Mouse (Mus musculus) embryo, embryonic 10.5 days (tissue): ENCODE data around the gene Pdgfa.

Experiments used
- DNase-seq: peaks from one replicate; pipeline ENCODE4 v3.0.0-alpha.2; 2015; ENCODE audit warnings: low spot score

Gene Pdgfa

DNA sequence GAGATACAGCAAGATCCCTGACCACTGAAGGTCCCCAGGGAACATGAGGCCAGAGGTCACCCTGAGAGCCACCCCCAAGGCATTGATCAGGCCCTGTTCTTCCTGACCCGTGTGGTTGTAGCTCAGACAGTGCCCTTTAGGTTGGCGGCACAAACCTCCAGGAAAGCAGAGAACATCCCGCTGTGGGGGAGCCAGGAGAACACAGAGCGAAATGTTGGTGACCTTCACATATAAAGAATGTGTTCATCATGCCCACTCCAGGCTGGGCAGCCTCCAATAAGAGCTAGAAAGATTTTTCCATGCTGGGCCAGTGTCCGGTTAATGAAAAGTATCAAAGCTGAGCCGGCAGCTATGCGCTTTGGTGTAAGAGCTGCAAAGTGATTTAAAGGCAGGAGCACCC lies 43.2 kb downstream of the Pdgfa start:
- no peak for DNase-seq

DNA sequence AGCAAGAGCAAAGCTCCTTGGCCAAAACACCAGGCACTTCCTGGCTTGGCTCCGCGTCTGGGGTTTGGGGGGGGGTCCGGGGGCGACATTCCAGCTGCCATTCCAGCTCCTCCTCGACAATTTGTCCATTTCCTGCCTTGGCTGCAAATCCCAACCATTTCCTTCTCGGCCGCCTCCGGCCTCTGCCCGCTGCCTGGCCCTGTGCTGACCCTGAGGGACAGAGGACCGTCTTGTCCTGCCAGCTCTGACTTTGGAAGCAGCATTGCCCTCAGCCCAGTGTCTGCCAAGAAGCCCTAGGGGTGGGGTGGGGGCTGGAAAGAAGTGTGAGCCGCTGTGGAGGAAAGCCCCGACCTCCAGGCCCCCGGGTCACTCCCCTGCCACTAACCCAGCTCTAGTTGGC lies 44.2 kb downstream of the Pdgfa start:
- DNase-seq = no peak

DNA sequence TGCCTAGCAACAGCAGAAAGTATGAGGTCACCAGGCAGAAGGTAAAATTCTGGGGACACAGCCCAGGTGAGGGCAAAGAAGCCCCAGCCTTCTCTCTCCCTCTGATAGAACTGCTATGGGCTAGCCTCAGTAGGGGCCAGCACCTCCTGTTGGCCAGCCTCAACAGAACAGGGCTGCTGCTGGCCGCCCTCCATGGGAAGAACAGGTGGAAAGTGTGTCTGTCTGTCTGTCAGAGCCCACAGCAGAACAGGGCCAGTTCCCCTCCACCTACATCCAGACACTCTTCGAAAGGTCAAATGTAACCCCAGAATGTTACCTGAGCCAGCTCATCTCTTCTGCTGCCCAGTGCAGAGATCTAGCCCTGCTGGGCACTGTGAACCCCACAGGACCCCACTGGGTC lies 45.9 kb downstream of the Pdgfa start:
- no peak for DNase-seq

DNA sequence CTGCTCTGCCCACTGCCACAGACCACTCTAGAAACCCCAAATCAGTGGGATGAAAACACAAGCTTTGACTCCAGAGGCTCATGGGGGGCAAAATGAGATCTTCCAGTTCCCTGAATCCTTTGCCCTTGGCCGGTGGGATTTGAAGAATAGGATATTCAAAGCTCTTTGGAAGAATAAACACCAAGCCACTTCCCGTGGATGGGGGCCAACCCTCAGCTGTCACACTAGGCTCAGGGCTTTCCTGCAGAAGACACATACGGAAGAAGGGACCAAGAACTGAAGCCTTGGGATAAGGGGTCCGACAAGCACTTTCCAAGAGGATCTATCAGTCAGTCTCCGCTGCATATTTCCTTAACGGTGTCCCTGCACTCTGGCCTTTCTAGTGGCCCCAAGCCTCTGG lies 48.0 kb downstream of the Pdgfa start:
- no peak for DNase-seq

DNA sequence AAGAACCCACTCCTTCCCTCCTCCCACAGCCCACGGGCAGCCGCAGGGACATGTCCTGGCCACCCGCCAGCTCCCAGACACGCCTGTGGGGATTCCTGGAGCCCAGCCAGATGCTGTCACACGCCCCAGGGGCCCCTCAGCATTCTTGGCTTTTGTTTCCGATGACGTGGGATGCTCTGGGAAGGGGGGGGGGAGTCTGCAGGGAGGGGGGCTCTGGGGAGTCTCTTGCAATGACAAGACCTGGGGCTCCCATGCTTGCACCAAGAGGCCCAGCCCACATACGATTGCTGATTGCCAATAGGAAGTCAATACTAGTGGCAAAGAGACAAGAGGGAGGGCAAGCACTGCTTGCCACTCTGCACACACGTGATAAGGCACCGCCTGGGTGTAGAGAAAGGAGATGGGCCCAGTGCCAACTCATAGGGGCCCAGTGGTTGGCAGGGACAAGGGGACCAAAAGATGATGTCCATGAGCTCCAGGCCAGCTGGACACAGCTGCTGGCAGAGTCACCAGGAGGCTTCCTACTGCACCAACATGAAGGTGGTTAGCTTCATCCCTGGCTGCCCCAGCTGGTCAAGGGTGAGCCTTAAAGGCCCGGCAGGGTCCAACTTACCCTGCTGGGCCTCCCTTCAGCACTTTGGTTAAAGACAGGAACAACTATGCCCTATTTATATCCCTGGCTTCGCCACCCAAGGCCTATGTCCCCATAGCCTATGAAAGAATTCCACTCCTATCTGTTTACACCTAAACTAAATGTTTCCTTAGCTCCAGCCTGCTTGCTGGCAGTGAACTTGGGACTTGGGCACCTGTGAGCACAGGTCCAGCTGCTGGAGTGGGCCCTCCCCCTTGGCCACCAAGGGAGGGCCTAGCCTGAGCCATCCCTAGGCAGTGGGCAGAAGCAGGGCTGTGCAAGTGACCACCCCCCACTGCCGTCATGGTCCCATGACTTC lies 48.9 kb downstream of the Pdgfa start:
- no peak for DNase-seq

DNA sequence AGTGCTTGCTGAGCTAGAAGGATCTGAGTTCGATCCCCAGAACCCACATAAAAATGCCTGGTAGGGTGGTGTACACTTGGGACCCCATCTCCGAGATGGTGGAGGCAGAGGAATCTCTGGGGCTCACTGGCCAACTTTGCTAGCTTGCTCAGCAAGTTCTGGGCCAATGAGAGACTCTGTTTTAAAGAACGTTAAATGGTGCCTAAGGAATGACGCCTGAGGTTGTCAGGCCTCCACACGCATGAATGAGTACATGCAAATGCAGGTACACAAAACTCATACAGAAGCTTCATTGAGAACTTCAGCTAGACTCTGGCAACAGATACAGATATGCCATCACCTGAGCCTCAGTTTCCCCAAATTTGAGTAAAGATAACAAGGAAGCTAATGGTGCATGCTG lies 49.7 kb downstream of the Pdgfa start:
- no peak for DNase-seq

DNA sequence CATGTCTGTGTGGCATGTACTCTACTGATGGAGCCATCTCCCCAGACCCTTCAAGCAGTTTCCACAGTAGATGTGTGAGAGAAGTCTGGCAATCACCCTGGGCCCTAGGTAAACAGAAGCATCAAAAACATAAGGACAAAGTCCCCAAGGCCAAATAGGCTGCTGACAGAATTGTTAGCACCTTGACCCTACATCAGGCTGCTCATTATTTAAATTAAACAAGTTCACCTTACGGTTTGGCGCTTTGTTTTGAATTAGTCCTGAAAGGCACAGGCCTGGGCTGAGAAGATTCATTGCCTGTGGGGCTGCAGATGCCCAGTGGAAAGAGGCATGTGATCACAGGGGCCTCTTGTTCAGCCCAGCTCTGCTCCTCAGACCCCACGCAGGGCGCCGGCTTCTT lies 50.2 kb downstream of the Pdgfa start:
- no peak for DNase-seq

DNA sequence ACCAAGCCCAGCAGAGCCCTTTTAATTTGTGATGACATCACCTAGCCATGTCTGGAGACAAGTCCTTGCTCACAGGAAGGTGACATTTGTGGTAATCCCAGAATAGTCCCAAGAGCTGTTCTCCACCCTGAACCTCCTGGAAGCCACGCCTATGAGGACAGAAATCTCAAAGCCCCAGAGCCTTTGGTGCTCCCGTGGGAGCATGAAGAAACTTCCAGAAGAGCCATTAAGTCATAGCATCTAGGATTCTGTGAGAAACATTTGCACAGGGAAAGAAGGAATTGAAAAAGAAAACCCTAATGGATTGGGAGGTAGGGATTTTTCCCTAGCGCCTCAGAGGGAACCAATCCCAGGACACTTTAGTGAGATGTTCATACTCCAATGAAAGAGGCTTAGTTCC lies 52.2 kb downstream of the Pdgfa start:
- no peak for DNase-seq

DNA sequence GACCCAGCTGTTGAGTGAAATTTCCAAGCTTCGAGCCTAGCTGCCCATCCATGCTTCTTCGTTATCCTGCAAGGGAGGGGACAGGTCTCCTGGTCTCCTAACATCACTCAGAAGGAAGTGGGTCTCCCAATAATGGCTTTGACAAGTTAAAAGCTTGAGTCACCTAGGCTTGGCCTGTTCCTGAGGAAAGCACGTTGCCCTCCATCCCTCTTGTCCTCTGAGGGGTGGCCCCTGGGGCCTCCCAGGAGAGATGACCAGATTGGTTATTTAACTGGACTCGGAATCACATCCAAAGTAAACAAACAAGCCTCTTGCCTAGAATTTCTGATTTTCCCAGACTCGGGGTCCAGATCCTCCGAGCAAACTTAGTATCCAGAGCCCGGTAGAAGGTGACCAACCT lies 52.6 kb downstream of the Pdgfa start:
- no peak for DNase-seq

DNA sequence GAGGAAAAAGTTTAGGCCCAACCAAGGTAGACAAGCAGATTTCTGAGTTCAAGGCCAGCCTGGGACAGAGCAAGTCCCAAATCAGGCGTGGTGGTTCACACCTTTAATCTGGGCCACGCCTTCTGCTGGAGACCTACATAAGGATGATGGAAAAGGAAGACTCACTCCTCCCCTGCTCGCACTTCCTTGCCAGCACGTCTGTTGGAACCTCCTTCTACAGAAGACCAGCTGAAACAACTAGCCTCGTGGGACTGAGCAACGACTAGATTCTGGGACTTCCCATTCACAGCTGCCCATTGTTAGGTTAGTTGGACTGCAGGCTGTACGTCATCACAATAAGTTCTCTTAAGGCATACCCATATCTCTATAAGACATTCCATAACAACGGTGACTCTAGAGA lies 55.3 kb downstream of the Pdgfa start:
- DNase-seq = no peak

DNA sequence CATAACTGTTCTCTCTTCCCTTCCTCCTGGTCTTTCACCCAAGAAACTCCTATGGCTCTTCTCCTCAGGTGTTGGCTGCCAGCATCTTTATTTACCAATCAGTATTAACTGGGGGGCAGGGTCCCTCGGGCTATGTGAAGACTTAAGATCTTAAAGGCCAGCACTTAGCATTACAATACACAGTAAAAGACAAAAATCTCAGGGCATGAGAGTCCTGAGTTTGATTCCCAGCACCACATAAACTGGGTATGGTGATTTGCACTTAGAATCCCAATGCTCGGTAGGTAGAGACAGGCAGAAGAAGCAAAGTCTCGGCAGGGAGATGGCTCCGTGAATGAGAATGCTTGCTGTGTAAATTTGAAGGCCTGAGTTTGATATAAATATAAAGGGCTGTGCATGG lies 56.6 kb downstream of the Pdgfa start:
- DNase-seq = no peak

DNA sequence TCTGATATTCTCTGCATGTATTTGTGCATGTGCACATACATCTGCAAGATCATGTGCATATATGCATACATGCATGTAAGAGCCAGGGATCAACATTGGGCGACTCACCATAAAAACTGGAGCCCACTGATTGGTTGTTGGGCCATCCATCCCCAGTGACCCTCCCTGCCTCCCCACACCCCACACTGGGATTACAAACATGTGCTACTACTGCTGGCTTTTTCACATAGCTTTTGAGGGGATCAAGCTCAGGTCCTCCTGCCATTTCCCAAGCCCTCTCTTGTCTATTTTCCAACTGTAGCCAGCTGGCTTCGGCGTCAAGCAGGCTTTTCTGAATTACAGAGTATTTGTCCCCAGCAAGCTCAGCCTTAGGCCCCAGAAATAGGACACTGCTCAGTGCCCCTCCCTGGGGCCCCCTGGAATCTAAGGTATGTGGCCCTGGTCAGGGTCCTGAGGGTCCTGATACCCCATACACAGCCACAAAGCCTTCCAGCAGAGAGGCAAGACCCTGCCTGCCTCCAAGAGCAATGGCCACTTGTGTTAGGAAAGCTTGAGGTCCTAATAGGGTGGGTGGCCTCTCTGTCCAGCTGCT lies 58.5 kb downstream of the Pdgfa start:
- no peak for DNase-seq

DNA sequence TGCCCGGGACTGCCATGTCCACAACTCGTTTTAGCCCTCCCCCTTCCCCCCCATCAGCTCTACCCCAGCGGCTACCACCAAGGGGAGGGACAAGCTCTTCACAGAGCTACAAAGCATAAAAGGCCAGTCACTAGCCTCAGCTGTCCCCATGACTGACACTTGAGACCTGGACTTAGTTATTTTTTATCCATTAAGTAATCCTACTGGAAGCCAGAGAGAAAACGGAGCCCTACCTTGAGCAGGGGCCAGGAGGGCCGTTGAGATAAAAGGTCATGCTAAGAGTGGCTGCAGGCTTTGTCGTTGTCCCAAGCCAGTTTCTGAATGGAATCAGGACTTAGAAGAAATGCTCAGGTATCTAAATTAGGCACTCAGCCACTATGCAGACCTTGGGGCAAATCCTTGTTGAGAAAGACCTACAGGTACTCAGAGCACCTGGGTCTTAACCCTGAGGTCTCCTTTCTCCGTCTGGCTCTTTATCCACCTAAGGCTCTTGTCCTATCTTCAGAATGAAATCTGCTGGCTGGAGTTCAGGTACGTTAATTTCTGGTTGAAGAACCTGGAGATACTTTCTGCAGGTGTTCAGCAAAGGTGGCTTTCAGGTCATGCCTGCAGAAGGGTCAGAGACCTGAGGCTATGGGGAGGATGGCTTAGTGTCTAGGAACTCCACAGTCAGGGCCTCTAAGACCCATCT lies 60.6 kb downstream of the Pdgfa start:
- no peak for DNase-seq

DNA sequence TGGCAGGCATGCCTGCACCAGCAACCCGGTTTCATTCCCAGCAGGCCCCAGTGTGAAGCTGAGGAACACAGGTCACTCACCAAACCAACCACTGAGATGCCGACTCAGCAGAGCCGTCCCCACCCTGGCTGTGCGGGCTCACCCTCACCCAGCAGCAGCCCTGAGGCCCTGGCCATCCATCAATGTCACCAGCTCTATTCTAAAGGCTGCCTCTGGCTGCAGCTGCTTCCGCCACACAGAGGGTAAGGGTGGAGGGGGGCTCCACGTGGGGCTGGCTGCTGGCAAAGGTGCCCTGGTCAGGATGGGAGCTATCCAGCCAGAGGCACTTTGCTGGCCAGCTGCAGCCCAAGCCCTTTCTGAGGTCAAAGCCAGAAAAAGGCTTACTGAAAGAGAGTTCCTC lies 62.6 kb downstream of the Pdgfa start:
- peak; percentile 55 for DNase-seq

DNA sequence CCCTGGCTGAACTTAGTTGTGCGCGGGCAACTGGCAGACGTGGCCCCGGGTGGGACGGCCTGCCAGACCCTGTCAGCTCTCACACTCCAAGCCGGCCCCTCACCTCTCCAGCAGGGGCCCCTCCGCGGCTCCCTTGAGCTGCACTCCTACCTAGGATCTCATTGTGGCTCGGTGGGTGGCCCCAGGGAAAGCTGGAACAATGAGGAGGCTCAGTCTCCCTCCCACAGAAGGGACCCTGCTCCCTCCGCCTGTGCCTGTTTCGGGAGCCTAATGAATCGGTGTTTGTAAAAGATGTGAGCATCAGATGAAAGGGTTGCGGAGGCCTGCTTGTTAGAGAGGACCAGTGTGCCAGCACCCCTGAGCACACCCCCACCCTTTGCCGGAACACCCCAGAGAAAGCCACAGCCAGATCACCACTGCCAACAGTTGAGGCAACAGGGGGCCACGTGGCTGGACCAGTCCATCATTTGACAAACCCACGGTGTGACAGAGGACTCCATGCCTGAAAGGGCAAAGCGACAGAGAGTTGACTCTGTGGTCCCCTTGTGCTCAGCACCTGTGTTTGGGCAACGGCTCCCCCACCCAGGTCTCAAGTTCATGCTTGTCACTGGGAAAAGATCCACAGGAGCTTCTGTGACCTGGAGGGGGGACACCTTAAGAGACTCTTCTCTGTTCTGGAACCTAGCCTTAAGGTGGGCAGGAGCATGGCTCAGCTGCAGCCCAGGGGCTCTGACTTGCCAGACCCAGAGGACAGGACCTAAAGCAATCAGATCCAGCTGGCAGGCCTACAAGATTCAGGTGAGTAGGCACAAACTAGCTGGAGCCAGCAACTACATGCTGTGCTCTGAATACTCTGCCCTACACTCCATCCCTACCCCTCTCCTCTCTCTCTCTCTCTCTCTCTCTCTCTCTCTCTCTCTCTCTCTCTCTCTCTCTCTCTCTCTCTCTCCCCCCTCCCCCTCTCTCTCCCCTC lies 64.4 kb downstream of the Pdgfa start:
- DNase-seq = peak; percentile 37

DNA sequence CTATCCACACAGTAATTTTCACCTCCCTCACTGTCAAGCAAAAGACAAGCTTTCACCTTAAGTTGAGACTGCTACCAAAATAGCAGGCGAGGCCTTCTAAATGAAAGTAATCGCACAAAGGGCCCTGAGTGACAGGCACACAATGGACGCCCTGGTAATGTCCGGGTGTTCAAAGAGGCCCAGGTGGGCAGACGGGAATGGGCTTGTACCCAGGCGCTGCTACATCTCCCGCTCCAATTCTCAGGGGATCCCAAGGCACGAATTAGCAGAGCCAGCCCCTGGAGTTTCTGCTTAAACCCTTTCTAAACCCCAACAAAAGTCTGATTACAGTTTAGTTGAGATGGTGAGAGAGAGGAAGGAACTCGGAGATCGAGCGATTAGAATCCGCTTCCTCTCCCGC lies 65.3 kb downstream of the Pdgfa start:
- DNase-seq = no peak

DNA sequence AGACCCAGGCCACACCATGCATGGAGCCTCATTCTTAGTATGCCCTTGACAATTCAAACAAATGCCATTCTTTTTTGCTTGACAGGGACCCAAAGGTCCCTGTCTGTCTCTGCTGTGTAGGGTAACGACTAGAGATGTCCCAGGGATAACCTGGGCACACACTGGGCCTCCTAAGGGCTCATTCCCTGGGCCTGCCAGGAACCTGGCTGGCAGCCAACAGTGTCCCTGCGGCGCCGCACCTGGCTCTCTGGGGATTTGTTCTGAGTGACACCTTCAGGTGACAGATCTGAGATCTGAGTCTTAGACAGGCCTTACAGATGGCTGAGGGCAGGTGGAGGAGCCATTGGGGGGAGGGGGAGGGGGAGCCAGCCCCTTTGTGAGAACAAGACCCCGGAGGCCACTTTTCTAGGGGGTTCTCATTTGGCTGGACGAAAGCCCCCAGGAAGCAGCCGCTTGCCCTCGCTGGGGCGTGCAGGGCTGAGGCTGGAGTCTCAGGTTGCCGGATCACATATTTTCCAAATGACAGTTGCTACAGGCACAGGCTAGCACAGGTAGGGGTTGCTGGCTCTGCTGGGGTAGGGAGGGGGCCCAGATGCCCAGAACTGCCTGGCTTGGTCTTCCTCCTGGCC lies 67.2 kb downstream of the Pdgfa start:
- no peak for DNase-seq
